Mouse (Mus musculus): Measurements from ENCODE around the gene Os9. TPM values are rescaled to one million over a fixed set of nuclear protein-coding genes. Genes with fewer than 3 reads are reported as not detected.
"Not testable (repeated sequence)": the region's sequence is repeated elsewhere in the genome, so short reads cannot be mapped to it uniquely, and the experiment has no call there.

The Os9 gene
- 10 to 100 TPM; 94.3 to 98.3 TPM for total RNA-seq (2021)
- long read RNA-seq, transcript Os9-202 (15 exons, 2,627 nt) = minor isoform, 23 of 107 reads
- long read RNA-seq, transcript Os9-201 (14 exons, 2,458 nt) = major isoform, 68 of 107 reads
- long read RNA-seq, partial matches to known transcripts = 13 of 107 reads
- long read RNA-seq, other reads (novel, unspliced or antisense) = 3 of 107 reads

DNA sequence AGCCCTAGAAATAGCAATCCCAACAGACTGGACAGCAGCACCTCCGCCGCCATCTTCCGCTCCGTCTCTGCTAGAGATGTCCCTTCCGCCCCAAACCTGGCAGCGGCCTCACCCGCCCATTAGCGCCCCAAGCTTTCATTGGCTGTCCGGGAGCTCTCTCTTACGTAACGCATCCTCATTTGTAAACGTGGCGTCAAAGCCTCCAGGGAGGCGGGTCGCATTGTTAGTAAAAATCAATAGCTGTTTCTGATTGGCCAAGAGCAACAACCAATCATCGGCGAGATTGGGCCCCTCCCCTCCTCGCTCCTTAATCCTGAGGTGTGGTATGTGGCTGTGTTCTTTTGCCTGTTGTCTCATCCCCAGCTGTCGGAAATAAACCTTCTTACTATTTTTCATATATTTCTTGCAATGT is at the start of gene Os9:
Gene Os9, minus strand, starts transcription at position 66 of the 412 bp plus-strand sequence.
- peak; percentile 94 to 95 for DNase-seq (ENCODE audit: low spot score in 2 of 2)

DNA sequence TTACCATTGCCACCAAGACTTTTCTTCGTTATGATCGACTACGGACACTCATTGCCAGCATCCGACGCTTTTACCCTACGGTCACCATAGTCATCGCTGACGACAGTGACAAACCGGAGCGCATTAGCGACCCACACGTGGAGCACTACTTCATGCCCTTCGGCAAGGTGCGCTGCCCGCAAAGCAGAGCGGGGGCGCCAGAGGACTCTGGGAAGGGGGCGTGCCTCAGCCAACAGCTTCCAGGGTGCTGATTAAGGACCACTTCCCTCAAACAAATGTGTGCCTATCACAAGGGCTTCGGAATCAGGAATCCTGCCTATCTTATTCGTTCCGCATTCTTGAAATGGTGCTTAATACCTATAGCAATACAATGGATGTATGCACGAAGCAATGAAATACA is 49.1 kb upstream of the Os9 start:
- DNase-seq (ENCODE audit: low spot score in 2 of 2) = peak in 1 of 2 experiments; percentile 56

DNA sequence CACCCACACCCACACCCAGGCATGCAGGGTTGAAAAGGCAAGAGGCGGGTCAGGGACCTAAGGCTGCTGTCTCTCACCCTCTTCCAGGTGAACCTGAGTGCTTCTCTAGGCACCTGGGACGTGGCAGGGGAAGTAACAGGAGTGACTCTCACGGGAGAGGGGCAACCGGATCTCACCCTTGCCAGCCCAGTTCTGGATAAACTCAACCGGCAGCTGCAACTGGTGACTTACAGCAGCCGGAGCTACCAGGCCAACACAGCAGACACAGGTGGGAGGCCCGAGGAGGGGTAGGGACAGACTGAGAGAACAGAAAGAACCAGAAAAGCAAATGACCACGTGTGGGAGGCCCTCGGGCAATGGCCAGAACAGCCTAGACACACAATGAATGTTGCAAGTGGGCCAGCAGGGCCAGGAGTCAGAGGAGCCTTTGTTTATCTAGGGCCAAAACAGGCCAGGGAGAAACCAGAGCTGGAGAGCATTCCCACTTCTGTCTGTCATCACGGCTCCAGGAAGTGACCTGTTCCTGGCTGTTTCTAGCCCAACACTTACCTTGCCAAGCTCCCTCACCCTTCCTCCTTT is 46.8 kb upstream of the Os9 start:
- no peak for DNase-seq (ENCODE audit: low spot score in 2 of 2)

DNA sequence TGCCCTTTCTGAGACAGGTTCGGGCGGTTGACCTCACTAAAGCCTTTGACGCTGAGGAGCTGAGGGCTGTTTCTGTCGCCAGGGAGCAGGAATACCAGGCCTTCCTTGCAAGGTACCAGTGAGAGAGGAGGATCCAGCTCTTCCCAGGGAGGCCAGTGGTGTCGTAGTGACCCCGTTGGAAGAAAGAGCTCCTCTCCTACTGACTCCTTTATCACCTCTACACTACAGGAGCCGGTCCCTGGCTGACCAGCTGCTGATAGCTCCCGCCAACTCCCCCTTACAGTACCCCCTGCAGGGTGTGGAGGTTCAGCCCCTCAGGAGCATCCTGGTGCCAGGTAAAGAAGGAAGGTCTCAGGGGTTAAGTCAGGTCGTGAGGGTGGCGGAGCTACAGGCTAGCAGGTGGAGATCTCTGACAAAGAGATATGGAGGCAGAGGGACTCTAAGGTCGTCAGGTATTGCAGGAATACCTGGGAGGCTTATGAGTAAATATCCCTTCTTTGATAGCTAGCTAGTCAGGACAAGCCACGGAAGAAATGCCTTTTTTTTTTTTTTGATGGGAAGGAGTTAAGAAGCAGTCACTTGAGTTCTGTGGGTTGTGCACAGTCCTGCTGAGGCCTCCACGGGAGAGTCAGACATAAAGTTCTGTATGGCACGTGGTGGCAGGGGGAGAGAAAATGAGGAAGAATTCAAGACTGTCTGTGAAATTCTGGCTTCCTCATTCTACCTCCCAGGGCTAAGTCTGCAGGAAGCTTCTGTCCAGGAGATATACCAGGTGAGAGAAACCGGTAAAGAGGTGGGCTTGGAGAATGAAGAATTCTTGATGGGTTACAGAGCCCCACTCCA is 46.1 kb upstream of the Os9 start:
- DNase-seq (ENCODE audit: low spot score in 2 of 2) = no peak

DNA sequence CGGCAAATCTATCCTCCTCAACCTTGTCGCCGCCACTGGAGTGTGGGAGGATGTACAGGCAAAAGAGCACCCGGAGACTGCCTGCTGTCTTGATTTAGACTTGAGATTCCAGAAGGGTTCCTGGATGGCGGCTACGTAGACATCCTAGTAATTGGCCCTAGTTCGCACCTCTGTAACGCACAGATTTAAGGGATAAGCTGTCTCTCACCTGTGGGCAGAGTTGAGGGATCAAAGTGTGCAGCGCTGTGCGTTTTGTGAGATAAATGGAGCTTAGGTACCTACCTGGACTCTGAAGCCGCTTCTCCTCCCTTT is 45.4 kb upstream of the Os9 start:
- DNase-seq (ENCODE audit: low spot score in 2 of 2) = no peak

DNA sequence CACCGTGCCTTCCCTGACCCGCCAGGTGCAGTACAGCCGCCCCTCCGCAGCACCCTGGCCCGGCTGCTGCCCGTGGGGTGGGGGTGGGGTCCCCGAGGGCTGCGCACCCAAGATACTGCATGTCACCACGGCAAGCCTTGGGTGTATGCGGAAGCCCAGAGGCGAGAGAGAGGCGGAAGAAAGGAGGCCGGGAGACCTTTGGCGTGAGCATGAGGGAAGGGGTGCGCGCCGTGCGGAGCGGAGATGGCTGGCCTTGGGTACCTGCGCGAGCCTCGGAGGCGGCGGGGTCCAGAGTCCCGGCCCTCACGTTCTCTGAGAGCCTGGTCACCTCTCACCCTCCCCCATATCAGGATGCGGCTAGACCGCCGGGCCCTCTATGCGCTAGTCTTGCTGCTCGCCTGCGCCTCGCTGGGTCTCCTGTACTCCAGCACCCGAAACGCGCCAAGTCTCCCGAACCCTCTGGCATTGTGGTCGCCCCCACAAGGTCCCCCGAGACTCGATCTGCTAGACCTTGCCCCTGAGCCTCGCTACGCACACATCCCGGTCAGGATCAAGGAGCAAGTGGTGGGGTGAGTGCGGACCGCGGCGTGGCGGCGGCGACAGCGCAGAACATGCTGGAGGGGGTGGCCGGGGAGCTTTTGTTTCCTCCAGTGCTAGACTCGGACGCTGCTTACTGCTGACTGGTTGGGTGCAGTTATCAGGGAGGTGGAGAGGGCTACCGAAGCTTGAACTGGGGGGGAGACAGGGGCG is 44.9 kb upstream of the Os9 start:
- DNase-seq (ENCODE audit: low spot score in 2 of 2) = peak; percentile 57 to 63

DNA sequence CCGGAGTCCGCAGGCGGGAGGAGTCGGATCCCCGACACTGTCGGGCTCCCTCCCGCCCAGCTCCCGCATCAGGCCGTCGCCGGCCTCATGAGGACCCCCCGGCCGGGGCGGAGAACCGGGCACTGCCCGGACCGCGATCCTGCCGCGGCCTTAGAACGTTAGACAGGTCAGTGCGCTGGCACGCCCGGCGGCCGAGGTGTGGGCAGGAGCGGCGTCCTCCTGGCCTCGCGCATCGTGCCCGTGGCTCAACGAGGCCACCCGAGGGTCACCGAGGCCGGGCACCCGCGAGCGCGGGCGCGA is 44.4 kb upstream of the Os9 start:
- no peak for DNase-seq (ENCODE audit: low spot score in 2 of 2)

DNA sequence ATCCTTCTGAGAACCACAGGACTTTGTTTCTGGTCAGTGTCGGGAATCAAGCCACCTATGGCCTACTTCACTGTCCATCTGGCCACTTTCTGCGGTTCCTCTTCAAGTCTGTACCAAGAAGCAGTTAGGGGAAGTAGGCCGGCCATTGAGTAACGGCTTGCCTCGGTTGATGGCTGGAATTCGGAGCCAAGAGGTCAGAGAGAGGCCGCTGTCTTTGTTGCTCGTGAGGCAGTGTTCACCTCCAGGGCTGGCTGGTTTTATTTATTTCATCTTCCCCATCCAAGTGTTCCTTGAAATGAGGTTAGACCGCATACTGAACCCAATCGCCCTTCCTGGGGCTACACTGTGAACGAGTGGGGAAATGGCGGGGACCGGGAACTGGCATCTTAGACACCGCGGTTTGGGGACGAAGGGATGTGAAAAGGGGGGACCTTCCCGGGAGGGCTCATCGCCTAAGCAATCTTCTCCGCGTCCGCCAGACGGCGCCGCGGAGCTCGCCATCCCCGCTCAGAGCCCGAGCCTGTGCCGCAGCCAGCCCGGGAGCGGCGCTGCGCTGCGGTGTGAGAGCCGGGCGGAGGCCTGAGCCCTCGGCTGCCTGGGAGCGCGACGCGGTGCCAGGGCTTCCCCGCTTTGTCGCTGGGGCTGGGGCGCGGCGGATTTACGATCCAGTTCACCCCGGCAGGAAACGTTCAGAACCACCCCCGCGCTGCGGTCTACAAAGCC is 43.9 kb upstream of the Os9 start, which contains the start of gene B4galnt1:
Gene B4galnt1, plus strand, starts transcription at position 595 of the 723 bp plus-strand sequence.
- DNase-seq (ENCODE audit: low spot score in 2 of 2) = peak; percentile 81 to 89

DNA sequence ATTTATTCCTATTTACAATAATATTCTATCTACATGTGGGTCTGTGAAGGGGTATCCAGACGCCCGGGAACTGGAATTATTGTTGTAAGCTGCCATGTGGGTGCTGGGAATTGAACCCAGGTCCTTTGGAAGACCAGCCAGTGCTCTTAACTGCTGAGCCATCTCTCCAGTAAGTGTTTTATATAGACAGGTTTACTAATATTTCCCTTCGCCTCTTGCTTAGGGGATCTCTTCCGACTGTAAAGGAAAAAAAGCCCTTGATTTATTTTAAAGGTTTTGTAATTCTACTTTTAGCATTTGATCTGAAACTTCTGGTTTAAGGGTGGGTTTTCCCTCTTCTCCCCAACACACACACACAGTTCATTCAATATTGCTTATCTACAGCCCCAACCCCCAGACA is 43.3 kb upstream of the Os9 start:
- no peak for DNase-seq (ENCODE audit: low spot score in 2 of 2)

DNA sequence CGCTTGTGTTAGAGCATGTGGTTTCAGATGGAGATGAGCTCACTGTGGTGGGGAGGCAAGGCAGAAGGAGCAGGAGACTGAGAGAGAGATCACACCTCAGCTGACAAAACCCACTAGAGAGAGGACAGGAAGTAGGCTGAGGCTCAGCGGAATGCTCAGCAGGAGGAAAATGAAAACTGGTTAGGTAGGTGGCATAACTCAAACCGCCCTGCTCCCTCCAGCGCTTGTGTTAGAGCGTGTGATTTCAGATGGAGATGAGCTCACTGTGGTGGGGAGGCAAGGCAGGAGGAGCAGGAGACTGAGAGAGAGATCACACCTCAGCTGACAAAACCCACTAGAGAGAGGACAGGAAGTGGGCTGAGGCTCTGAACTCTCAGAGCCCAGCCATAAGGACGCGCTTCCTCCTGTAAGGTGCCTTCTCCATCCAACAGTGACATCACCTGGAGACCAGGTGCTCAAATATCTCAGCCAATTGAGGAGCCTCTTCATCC is 41.9 kb upstream of the Os9 start:
- DNase-seq (ENCODE audit: low spot score in 2 of 2) = not testable (repeated sequence)

DNA sequence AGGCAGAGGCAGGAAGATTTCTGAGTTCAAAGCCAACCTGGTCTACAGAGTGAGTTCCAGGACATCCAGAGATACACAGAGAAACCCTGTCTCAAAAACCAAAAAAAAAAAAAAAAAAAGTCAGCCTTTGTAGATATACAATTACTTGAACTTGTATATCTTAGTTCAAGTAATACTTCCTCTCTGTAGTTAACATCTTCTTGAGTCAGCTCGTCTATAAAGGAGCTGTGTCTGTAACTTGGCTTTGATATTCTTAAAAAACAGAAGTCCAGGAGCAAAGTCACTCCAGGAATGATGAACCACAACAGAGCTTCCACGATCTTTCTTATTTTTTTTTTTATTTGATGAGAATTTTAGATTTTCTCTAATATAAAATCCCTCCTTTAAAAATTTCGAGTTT is 39.8 kb upstream of the Os9 start:
- no peak for DNase-seq (ENCODE audit: low spot score in 2 of 2)

DNA sequence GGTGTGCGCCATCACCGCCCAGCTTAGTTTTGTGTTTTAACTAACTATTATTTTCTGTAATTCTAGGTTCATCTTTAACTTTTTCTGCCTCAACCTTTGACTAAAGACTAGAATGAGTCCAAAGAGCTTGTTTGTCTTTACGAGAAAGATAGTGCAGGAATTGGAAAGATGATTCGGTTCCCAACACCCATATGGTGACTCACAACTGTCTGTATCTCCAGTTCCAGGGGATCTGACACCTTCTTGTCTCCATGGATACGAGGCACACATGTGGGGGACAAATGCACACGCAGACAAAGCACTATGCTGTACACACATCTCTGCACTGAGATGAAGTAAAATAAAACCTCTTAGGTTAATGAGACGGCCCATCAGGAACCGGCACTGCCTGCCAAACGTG is 39.1 kb upstream of the Os9 start:
- no peak for DNase-seq (ENCODE audit: low spot score in 2 of 2)

DNA sequence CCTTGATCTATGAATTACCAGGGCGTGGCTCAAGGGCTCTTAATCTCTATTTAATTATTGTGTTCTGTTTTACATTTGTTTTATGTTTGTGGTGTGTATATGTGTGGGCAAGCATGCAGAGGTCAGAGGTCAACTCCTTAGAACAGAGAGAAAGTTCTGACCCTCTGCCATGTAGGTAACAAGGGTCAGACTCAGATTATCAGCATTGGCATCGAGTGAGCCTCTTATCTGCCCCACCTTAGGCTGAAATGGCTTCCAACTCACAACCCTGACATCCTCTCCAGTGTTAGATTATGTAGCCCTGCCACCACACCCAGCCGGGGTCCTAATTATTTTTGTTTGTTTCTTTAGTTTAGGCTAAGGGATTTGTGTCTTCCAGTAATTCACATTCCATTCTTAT is 37.5 kb upstream of the Os9 start:
- no peak for DNase-seq (ENCODE audit: low spot score in 2 of 2)

DNA sequence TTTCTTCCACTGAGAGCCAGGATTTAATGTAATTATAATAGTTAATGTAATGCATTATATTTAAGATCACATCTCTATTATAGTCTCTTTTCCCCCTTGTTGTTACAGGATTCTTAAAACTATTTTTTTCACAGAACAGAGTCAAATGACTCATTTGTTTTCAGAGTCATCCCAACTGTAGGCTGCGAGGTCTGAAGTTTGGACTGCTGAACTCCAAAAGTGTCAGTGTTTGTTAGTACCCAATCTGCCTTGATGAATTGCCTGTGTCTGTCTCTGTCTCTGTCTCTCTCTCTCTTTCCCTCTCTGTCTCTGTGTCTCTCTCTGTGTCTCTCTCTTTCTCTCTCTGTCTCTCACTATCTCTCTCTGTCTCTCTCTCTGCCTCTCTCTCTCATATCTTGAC is 35.6 kb upstream of the Os9 start:
- DNase-seq (ENCODE audit: low spot score in 2 of 2) = no peak

DNA sequence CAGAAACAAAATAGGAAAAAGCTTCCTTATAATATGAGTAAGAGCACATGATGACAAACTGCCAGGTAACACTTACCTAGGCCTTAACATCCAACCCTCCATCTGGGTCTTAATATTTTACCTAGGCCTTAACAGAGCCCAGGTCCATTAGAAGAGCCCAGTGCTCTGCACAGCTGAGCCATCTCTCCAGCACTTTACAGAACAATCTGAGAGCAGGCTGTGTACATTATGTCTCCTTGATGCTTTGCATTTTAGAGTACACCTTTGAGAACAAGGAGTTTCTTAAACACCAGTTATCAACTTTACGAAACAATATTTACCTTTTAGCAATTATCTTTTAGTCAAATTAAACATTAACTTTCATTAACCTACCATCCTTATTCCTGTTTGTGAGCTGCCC is 35.2 kb upstream of the Os9 start:
- DNase-seq (ENCODE audit: low spot score in 2 of 2) = no peak

DNA sequence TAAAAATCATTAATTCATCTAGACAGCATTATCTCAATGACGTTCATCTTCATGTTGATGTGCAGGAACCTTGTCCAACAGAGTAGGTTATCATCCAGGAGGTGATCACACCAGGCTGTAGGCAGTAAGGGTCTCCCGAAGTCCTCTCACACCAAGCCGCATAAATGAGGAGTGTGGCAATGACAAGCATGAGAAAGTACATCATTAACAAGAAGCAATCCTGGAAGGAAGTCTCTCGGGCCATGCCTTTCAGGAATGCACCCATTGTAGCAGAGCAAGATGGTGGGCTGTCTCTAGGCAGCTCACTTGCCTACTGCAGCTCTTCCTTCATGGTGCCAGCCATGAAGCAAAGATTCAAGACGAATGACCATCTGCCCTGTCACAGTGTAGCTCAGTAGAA is 33.7 kb upstream of the Os9 start:
- no peak for DNase-seq (ENCODE audit: low spot score in 2 of 2)

DNA sequence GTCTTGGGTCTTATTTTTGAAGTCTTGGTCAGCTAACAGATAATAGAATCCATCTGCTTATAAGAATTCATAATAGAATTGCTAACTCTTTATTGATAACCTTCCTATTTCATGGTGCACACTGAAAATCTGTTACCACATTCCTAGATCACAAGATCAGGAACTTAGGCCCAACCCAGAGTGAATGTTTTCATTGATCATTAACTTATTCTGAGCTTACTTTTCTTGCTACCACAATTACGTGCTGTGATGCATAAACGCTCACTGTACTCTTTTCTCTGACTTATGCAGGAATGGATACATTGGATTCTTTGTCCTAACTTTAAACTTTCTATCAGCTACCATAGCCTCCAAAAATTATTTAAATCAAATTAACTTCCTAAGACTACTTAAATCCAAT is 33.3 kb upstream of the Os9 start:
- no peak for DNase-seq (ENCODE audit: low spot score in 2 of 2)

DNA sequence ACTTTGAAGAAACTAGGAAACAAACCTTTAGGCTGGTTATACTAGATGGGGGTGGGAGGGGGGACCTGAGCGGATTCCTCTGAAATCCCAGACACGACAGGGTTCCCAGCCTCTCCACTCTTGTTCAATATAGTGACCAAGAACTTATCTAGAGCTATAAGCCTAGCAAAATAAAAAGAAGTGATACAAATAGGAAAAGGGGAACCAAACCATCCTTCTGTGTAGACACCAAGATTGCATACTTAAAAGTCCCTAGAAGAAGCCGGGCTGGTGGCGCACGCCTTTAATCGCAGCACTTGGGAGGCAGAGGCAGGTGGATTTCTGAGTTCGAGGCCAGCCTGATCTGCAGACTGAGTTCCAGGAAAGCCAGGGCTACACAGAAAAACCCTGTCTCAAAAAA is 32.4 kb upstream of the Os9 start:
- no peak for DNase-seq (ENCODE audit: low spot score in 2 of 2)

DNA sequence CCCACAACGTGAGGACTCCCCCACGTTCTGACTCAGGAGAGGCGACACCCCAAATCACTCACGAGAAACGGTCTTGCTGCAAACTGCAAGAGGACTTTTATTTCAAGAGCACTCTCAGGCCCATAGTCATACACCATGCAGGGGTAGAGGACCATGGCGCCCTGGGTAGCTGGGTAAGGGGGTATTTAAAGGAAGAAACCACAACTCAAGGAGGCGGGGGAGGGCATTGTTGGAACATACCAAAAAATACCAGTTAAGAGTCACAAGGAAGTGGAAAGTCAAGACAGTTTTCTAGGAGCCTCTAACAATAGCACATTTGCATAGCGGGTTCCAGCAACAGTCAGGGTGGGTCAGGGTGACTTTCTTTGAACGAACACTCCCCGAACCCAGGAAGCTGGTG is 31.6 kb upstream of the Os9 start:
- DNase-seq (ENCODE audit: low spot score in 2 of 2) = not testable (repeated sequence)

DNA sequence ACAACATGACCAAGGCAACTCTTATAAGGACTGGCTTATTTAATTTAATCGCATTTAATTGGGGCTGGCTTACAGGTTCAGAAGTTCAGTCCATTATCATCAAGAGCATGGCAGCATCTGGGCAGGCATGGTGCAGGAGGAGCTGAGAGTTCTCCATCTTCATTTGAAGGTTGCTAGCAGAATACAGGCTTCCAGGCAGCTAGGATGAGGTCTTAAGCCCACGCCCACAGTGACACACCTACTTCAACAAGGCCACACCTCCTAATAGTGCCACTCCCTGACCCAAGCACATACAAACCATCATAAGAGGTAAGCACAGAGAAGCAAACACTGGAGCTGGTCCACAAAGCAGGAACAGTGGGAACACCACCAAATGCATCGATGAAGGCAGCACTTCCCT is 30.3 kb upstream of the Os9 start:
- DNase-seq (ENCODE audit: low spot score in 2 of 2) = not testable (repeated sequence)

DNA sequence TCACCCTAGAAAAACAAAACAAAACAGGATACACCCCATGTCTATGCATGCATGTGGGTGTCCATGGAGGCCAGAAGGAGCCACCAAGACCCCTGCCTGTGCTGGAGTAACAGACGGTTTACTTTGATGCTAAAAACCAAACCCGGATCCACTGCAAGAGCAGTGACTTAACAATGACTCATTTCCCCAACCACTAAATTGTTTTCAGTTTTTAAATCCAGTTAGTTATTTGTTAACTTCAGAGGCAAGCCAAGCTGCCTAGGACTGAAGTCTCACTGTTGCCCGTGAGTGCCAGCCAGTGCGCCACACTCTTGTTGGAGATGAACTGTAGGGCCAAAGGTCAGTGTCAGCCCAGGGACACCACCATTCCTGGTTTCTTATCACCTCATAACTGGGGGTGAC is 29.5 kb upstream of the Os9 start:
- no peak for DNase-seq (ENCODE audit: low spot score in 2 of 2)
